Mouse (Mus musculus) embryo, embryonic 10.5 days (tissue): Measurements from ENCODE around the gene Phf19.

Experiments used
- DNase-seq: peaks from one replicate; pipeline ENCODE4 v3.0.0-alpha.2; 2015; ENCODE audit warnings: low spot score

Phf19 gene

GRCm38 (mm10) chr2:34938269-34939208 lies 24.7 kb upstream of the Phf19 start:
- no peak for DNase-seq

- no peak for DNase-seq
These were observed 23.6 kb upstream of the Phf19 start for GRCm38 (mm10) chr2:34937460-34937859.

- DNase-seq = no peak
These were observed 13.5 kb upstream of the Phf19 start for GRCm38 (mm10) chr2:34927320-34927719.

GRCm38 (mm10) chr2:34922729-34923128 lies 8.9 kb upstream of the Phf19 start:
- no peak for DNase-seq

GRCm38 (mm10) chr2:34920144-34920543 lies 6.3 kb upstream of the Phf19 start:
- no peak for DNase-seq

- no peak for DNase-seq
These were observed 1.3 kb upstream of the Phf19 start for GRCm38 (mm10) chr2:34915103-34915502.

GRCm38 (mm10) chr2:34914823-34915082 lies 927 bp upstream of the Phf19 start:
- DNase-seq = no peak

GRCm38 (mm10) chr2:34914069-34914822 lies 420 bp upstream of the Phf19 start:
- peak; percentile 19 for DNase-seq

- DNase-seq = peak; percentile 9
These were observed 1.2 kb downstream of the Phf19 start for GRCm38 (mm10) chr2:34912613-34913012.

GRCm38 (mm10) chr2:34911871-34912270 lies 2.0 kb downstream of the Phf19 start:
- no peak for DNase-seq

GRCm38 (mm10) chr2:34909719-34910118 lies 4.1 kb downstream of the Phf19 start:
- no peak for DNase-seq

GRCm38 (mm10) chr2:34906861-34907604 lies 6.8 kb downstream of the Phf19 start:
- no peak for DNase-seq

- no peak for DNase-seq
These were observed 7.4 kb downstream of the Phf19 start for GRCm38 (mm10) chr2:34906426-34906825.

- peak; percentile 100 for DNase-seq
These were observed 8.8 kb downstream of the Phf19 start for GRCm38 (mm10) chr2:34904849-34905542.

GRCm38 (mm10) chr2:34903652-34904405 lies 10.0 kb downstream of the Phf19 start:
- DNase-seq = no peak

GRCm38 (mm10) chr2:34903191-34903590 lies 10.6 kb downstream of the Phf19 start:
- no peak for DNase-seq

- no peak for DNase-seq
These were observed 11.1 kb downstream of the Phf19 start for GRCm38 (mm10) chr2:34902731-34903130.

GRCm38 (mm10) chr2:34901726-34902125 lies 12.1 kb downstream of the Phf19 start:
- no peak for DNase-seq

- no peak for DNase-seq
These were observed 13.4 kb downstream of the Phf19 start for GRCm38 (mm10) chr2:34900412-34900811.

GRCm38 (mm10) chr2:34899682-34900081 lies 14.1 kb downstream of the Phf19 start:
- no peak for DNase-seq

GRCm38 (mm10) chr2:34897820-34898219 lies 16.0 kb downstream of the Phf19 start:
- DNase-seq = peak; percentile 70
